Mouse (Mus musculus): ENCODE results near the gene Syt2.

DNA sequence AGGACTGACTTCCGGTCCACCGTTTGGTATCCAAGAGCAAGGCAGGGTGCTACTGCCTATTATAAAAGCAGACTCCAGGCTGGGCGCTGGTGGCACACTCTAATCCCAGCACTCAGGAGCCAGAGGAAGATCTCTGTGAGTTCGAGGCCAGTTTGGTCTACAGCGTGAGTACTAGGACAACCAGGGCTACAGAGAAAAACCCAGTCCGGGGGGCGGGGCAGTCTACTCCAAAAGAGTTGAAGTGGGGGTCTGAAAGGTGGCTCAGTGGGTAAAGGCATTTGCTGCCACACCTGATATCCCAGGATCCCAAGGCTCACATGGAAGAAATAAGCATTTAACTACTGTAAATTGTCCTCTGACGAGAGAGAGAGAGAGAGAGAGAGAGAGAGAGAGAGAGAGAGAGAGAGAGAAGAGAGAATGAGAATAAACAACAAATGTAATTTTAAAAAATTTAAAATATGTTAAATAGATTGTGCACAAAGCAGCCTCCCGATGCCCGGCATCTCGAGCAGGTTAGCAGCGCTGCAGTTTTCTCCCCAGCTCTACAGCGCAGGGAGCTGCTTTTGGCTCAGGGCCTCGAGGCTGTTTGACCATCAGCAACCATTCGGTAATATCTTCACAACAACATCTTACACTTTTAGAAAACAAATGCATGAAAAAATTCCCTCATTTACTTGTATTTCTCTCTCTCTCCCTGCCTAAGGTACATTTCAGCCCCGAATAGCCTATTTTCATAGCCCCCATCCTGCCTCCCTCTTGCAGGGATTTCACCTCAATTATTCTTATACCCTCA, 873 bp upstream of the Syt2 start:
- TF ChIP-seq CTCF (IDR thresholded peaks at IDR 0.05; ENCODE audit: control insufficient read depth, insufficient read depth, low read length) (no peak), POLR2A (IDR thresholded peaks at IDR 0.05; ENCODE audit: borderline replicate concordance, control insufficient read depth, low read depth, low read length) (no peak)

Data from bone marrow, adult 2 months (tissue).